Mouse (Mus musculus): Measurements from ENCODE around the gene Lgals2. TPM values are rescaled to one million over a fixed set of nuclear protein-coding genes. Genes with fewer than 3 reads are reported as not detected.

Gene Lgals2
- polyA plus RNA-seq, 1 experiment from 2014 or later: 1.0 TPM

- Histone ChIP-seq H3K9me3 (replicated peaks) (no peaks in the 10 kb centered on the region), H3K9ac (no peak overlapping the region), H3K4me3 (replicated peaks) (no peak overlapping the region), H3K36me3 (no peaks in the 10 kb centered on the region), H3K27me3 (no peaks in the 10 kb centered on the region), H3K27ac (replicated peaks) (no peak overlapping the region), H3K4me1 (peaks cover 25% of the 10 kb centered on the region), H3K4me2 (replicated peaks) (no peak overlapping the region)
- WGBS: 66% methylated on average over 2 of the region's 2 CpGs
- ATAC-seq (ENCODE audit: insufficient number of reproducible peaks, low FRiP score, low TSS enrichment, low read depth): no peak
These were observed 46.3 kb downstream of the Lgals2 start for GRCm38 (mm10) chr15:78808980-78809379.

GRCm38 (mm10) chr15:78807141-78807540 is 48.2 kb downstream of the Lgals2 start:
- peaks cover 43% of the 10 kb centered on the region for H3K4me1 ChIP-seq
- no peak overlapping the region for H3K4me3 ChIP-seq (replicated peaks)
- ATAC-seq (ENCODE audit: insufficient number of reproducible peaks, low FRiP score, low TSS enrichment, low read depth): no peak
- no peak overlapping the region for H3K27ac ChIP-seq (replicated peaks)
- peaks cover 15% of the 10 kb centered on the region for H3K27me3 ChIP-seq
- H3K36me3 ChIP-seq: no peaks in the 10 kb centered on the region
- H3K4me2 ChIP-seq (replicated peaks): no peak overlapping the region
- 54% methylated on average over 3 of the region's 3 CpGs for WGBS
- no peaks in the 10 kb centered on the region for H3K9me3 ChIP-seq (replicated peaks)
- H3K9ac ChIP-seq: no peak overlapping the region

GRCm38 (mm10) chr15:78806614-78807013 is 48.7 kb downstream of the Lgals2 start:
- no peaks in the 10 kb centered on the region for H3K9me3 ChIP-seq (replicated peaks)
- H3K9ac ChIP-seq: no peak overlapping the region
- H3K27ac ChIP-seq (replicated peaks): no peak overlapping the region
- H3K4me2 ChIP-seq (replicated peaks): no peak overlapping the region
- peaks cover 17% of the 10 kb centered on the region for H3K27me3 ChIP-seq
- WGBS: 24% methylated on average over 2 of the region's 2 CpGs
- H3K4me1 ChIP-seq: peaks cover 47% of the 10 kb centered on the region
- no peak overlapping the region for H3K4me3 ChIP-seq (replicated peaks)
- no peak for ATAC-seq (ENCODE audit: insufficient number of reproducible peaks, low FRiP score, low TSS enrichment, low read depth)
- H3K36me3 ChIP-seq: no peaks in the 10 kb centered on the region

GRCm38 (mm10) chr15:78805351-78805750 is 50.0 kb downstream of the Lgals2 start:
- Histone ChIP-seq H3K27ac (replicated peaks) (no peak overlapping the region), H3K4me3 (replicated peaks) (no peak overlapping the region), H3K9ac (no peak overlapping the region), H3K4me2 (replicated peaks) (no peak overlapping the region), H3K4me1 (peaks cover 51% of the 10 kb centered on the region), H3K36me3 (no peaks in the 10 kb centered on the region), H3K9me3 (replicated peaks) (no peaks in the 10 kb centered on the region), H3K27me3 (peaks cover 28% of the 10 kb centered on the region)
- 68% methylated on average over 2 of the region's 2 CpGs for WGBS
- no peak for ATAC-seq (ENCODE audit: insufficient number of reproducible peaks, low FRiP score, low TSS enrichment, low read depth)

GRCm38 (mm10) chr15:78804326-78804725 is 51.0 kb downstream of the Lgals2 start:
- WGBS: 22% methylated on average over 6 of the region's 6 CpGs
- Histone ChIP-seq H3K4me2 (replicated peaks) (no peak overlapping the region), H3K4me1 (peaks cover 44% of the 10 kb centered on the region), H3K27me3 (peaks cover 28% of the 10 kb centered on the region), H3K9ac (no peak overlapping the region), H3K9me3 (replicated peaks) (no peaks in the 10 kb centered on the region), H3K36me3 (no peaks in the 10 kb centered on the region), H3K4me3 (replicated peaks) (no peak overlapping the region), H3K27ac (replicated peaks) (no peak overlapping the region)
- ATAC-seq (ENCODE audit: insufficient number of reproducible peaks, low FRiP score, low TSS enrichment, low read depth): no peak

GRCm38 (mm10) chr15:78803499-78803900 is 51.8 kb downstream of the Lgals2 start:
- Histone ChIP-seq H3K4me2 (replicated peaks) (no peak overlapping the region), H3K27me3 (peaks cover 28% of the 10 kb centered on the region), H3K27ac (replicated peaks) (no peak overlapping the region), H3K36me3 (no peaks in the 10 kb centered on the region), H3K9me3 (replicated peaks) (no peaks in the 10 kb centered on the region), H3K9ac (no peak overlapping the region), H3K4me1 (peaks cover 46% of the 10 kb centered on the region), H3K4me3 (replicated peaks) (peak overlapping the region; percentile 65)
- ATAC-seq (ENCODE audit: insufficient number of reproducible peaks, low FRiP score, low TSS enrichment, low read depth): no peak
- WGBS: 23% methylated on average over 8 of the region's 8 CpGs

GRCm38 (mm10) chr15:78802776-78803391 is 52.4 kb downstream of the Lgals2 start, which contains the start of gene Card10:
Card10 (minus strand) TSS chr15:78803042.
- peak; percentile 37 for ATAC-seq (ENCODE audit: insufficient number of reproducible peaks, low FRiP score, low TSS enrichment, low read depth)
- 1% methylated on average over 70 of the region's 70 CpGs for WGBS
- peaks cover 28% of the 10 kb centered on the region for H3K27me3 ChIP-seq
- H3K4me2 ChIP-seq (replicated peaks): peak within 1 kb of the TSS; percentile 97
- H3K9ac ChIP-seq: peak within 1 kb of the TSS; percentile 57
- peak within 1 kb of the TSS; percentile 65 for H3K4me3 ChIP-seq (replicated peaks)
- H3K9me3 ChIP-seq (replicated peaks): no peaks in the 10 kb centered on the region
- no peaks in the 10 kb centered on the region for H3K36me3 ChIP-seq
- 0 out of 2 replicates have a peak within 1 kb of the TSS, but pooled peaks have one; percentile 44 for H3K27ac ChIP-seq (replicated peaks)
- peaks cover 46% of the 10 kb centered on the region for H3K4me1 ChIP-seq

- peaks cover 45% of the 10 kb centered on the region for H3K4me1 ChIP-seq
- H3K9me3 ChIP-seq (replicated peaks): no peaks in the 10 kb centered on the region
- H3K27ac ChIP-seq (replicated peaks): 0 out of 2 replicates have a peak overlapping the region, but pooled peaks have one; percentile 44
- peak overlapping the region; percentile 97 for H3K4me2 ChIP-seq (replicated peaks)
- WGBS: 2% methylated on average over 67 of the region's 67 CpGs
- H3K36me3 ChIP-seq: no peaks in the 10 kb centered on the region
- H3K27me3 ChIP-seq: peaks cover 28% of the 10 kb centered on the region
- peak overlapping the region; percentile 57 for H3K9ac ChIP-seq
- peak; percentile 21; the same call in 1 of the 2 replicates for ATAC-seq (ENCODE audit: insufficient number of reproducible peaks, low FRiP score, low TSS enrichment, low read depth)
- peak overlapping the region; percentile 65 for H3K4me3 ChIP-seq (replicated peaks)
These were observed 53.2 kb downstream of the Lgals2 start for GRCm38 (mm10) chr15:78801971-78802741.

- Histone ChIP-seq H3K27me3 (peaks cover 28% of the 10 kb centered on the region), H3K4me3 (replicated peaks) (peak overlapping the region; percentile 65), H3K4me1 (peaks cover 42% of the 10 kb centered on the region), H3K4me2 (replicated peaks) (peak overlapping the region; percentile 97), H3K9ac (no peak overlapping the region), H3K36me3 (no peaks in the 10 kb centered on the region), H3K27ac (replicated peaks) (no peak overlapping the region), H3K9me3 (replicated peaks) (no peaks in the 10 kb centered on the region)
- 33% methylated on average over 9 of the region's 9 CpGs for WGBS
- no peak for ATAC-seq (ENCODE audit: insufficient number of reproducible peaks, low FRiP score, low TSS enrichment, low read depth)
These were observed 53.8 kb downstream of the Lgals2 start for GRCm38 (mm10) chr15:78801571-78801970.
